Mouse (Mus musculus): Measurements from ENCODE around the gene Umad1.

The Umad1 gene

GRCm38 (mm10) chr6:8373051-8373450, 114.0 kb downstream of the Umad1 start:
- no peak for DNase-seq

GRCm38 (mm10) chr6:8373851-8374250, 114.8 kb downstream of the Umad1 start:
- DNase-seq, result no peak

- no peak for DNase-seq
These were observed 115.2 kb downstream of the Umad1 start for GRCm38 (mm10) chr6:8374290-8374689.

- no peak for DNase-seq
These were observed 115.6 kb downstream of the Umad1 start for GRCm38 (mm10) chr6:8374712-8375111.

GRCm38 (mm10) chr6:8376351-8376750, 117.3 kb downstream of the Umad1 start:
- DNase-seq, result no peak

GRCm38 (mm10) chr6:8377667-8378066, 118.6 kb downstream of the Umad1 start:
- no peak for DNase-seq

GRCm38 (mm10) chr6:8389307-8389706, 130.2 kb downstream of the Umad1 start:
- DNase-seq, result no peak

GRCm38 (mm10) chr6:8390296-8390695, 131.2 kb downstream of the Umad1 start:
- no peak for DNase-seq

- no peak for DNase-seq
These were observed 131.8 kb downstream of the Umad1 start for GRCm38 (mm10) chr6:8390935-8391334.

GRCm38 (mm10) chr6:8393029-8393428, 133.9 kb downstream of the Umad1 start:
- DNase-seq, result no peak

- DNase-seq, result no peak
These were observed 135.0 kb downstream of the Umad1 start for GRCm38 (mm10) chr6:8394044-8394443.

- DNase-seq, result no peak
These were observed 136.0 kb downstream of the Umad1 start for GRCm38 (mm10) chr6:8395061-8395460.

GRCm38 (mm10) chr6:8397252-8397651, 138.2 kb downstream of the Umad1 start:
- DNase-seq, result no peak

- DNase-seq, result no peak
These were observed 140.6 kb downstream of the Umad1 start for GRCm38 (mm10) chr6:8399710-8400109.

- DNase-seq, result no peak
These were observed 144.0 kb downstream of the Umad1 start for GRCm38 (mm10) chr6:8403127-8403526.

GRCm38 (mm10) chr6:8405844-8406243, 146.8 kb downstream of the Umad1 start:
- DNase-seq, result no peak

- DNase-seq, result no peak
These were observed 149.2 kb downstream of the Umad1 start for GRCm38 (mm10) chr6:8408332-8408731.

- DNase-seq, result no peak
These were observed 150.8 kb downstream of the Umad1 start for GRCm38 (mm10) chr6:8409865-8410264.

- no peak for DNase-seq
These were observed 153.9 kb downstream of the Umad1 start for GRCm38 (mm10) chr6:8412845-8413598.

- DNase-seq, result peak; percentile 31
These were observed 154.9 kb downstream of the Umad1 start for GRCm38 (mm10) chr6:8414020-8414419.

- no peak for DNase-seq
These were observed 156.7 kb downstream of the Umad1 start for GRCm38 (mm10) chr6:8415823-8416222.

- no peak for DNase-seq
These were observed 157.9 kb downstream of the Umad1 start for GRCm38 (mm10) chr6:8416802-8417569.

GRCm38 (mm10) chr6:8419485-8420186, 160.5 kb downstream of the Umad1 start:
- DNase-seq, result no peak

GRCm38 (mm10) chr6:8420187-8420503, 161.1 kb downstream of the Umad1 start:
- no peak for DNase-seq
